Mouse (Mus musculus) layer of hippocampus, postnatal 25 days (tissue): ENCODE measurements at regions not wholly inside any gene's neighbourhood (a gene's known extent, or its start where the extent isn't known, plus 50 kb on each side); places are given as distances from the start of the nearest gene placed in this dataset.

Source experiments
- DNase-seq, 2 experiments: peaks; one replicate each; pipeline ENCODE4 v3.0.0; 2022; ENCODE audit warnings: mixed read lengths in 2 of 2, low spot score in 1 of 2; ENCODE audit errors: extremely low spot score in 1 of 2

GRCm38 (mm10) chr6:50713297-50713696 lies 59.1 kb upstream of the Npvf start:
- DNase-seq: no peak

GRCm38 (mm10) chr6:50718631-50719030 lies 64.4 kb upstream of the Npvf start:
- DNase-seq: no peak

- no peak for DNase-seq
These were observed 66.1 kb upstream of the Npvf start for GRCm38 (mm10) chr6:50720346-50720745.

GRCm38 (mm10) chr6:50725640-50726039 lies 71.4 kb upstream of the Npvf start:
- DNase-seq: no peak

DNA sequence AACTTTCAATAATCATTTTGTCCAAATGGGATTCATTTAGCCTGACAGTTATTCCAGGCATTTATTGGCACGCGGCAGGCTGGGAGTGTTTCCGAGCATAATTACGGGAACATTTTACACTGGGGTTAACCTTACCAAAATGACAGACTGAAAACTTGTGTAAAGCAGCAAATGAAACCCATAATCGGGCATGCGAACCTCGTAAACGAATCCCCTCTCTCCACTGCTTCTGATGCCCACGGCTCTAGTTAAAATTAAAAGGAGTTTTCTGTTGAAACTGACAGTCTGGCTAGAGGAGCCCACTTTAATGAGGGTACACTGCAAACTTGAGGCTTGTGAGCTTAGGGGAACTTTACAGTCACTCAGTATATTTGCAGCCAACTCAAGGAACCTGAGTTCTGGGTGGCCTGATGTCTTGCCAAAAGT lies 71.9 kb upstream of the Npvf start:
- no peak for DNase-seq

DNA sequence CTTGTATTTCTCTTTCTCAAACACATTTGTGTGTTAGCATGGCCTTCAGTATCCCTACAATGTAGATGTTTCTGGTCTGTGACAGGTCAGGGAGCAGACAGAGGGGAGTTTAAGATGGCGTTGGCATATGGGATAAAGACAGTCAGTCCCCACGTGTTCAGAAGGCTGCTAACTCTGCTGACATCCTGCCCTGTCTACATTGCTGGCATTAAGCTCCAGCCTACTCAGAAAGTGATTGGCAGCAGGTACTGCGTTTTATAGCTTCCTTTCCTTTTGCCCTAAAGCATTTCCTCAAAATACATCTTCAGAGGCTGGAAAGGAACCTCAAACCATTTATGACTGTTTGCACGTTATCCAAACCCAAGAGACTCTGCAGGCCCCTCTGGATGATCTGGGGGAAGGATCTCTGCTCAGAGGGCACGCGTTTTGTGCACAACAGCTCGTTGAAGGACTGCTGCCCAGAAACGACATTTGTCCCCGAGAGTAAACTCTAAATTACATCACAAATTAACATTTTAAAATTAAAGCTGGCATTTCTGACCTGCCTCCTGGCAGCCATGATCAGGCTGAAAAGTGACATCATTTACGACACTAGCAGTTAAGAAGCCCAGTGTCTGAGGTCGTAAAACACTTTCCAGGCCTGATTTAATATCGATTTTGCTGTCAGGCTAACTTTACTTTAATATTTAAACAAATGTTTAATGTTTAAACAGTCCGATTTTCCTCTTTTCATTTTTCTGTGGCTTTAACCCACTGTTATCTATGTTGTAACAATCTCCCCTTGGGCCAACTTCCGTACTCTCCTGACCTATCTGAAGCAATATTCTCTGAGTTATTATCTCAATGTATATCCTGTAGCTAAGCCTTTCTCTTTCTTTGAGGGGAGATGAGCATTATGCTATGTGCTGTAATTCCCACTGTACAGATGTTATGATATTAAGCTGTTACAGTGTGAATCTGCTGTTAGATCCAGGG lies 76.8 kb upstream of the Npvf start:
- no peak for DNase-seq

- no peak for DNase-seq
These were observed 80.5 kb upstream of the Npvf start for GRCm38 (mm10) chr6:50734701-50735100.

DNA sequence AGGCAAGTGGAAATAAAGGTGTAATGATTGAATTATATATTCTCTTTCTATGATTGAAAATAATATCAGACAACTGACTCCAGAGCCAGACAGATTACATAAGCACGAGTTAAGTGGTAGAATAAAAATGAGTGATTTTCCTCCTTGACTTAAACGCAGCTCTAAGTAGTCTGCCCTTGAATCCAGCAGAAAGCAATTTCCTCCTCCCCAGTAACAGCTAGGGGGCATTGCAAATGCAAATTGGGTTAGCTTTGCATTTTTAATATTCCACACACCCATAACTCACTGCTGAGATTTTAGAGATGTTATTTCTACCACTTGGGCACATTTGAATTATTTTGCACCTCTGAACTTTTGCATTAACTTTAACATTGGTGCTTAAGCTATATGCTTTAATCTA lies 81.6 kb upstream of the Npvf start:
- DNase-seq: no peak

- DNase-seq: no peak
These were observed 87.8 kb upstream of the Npvf start for GRCm38 (mm10) chr6:50742009-50742408.

- no peak for DNase-seq
These were observed 90.4 kb upstream of the Npvf start for GRCm38 (mm10) chr6:50744462-50745166.

- DNase-seq: no peak
These were observed 98.9 kb upstream of the Npvf start for GRCm38 (mm10) chr6:50753151-50753550.

GRCm38 (mm10) chr6:50754786-50755185 lies 100.5 kb upstream of the Npvf start:
- DNase-seq: no peak

DNA sequence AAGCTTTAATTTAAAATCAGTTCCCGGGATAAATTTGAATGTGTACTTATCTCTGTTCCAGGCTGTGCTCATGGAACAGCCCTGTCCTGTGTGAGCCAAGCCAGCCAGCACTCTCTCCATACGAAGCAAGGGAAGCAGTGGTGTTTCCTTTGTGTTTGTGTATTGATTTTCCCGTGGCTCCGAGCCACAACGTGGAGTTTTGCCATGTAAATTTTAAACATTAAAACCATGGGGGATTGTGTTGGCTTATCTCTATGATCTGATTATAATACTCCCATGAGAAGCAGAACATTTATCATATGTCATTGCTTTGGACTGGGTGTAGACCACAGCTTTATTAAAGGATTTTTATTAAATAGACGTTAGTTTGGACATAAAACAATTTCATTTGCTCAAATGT lies 106.1 kb upstream of the Npvf start:
- no peak for DNase-seq

GRCm38 (mm10) chr6:50763121-50763520 lies 108.9 kb upstream of the Npvf start:
- no peak for DNase-seq

DNA sequence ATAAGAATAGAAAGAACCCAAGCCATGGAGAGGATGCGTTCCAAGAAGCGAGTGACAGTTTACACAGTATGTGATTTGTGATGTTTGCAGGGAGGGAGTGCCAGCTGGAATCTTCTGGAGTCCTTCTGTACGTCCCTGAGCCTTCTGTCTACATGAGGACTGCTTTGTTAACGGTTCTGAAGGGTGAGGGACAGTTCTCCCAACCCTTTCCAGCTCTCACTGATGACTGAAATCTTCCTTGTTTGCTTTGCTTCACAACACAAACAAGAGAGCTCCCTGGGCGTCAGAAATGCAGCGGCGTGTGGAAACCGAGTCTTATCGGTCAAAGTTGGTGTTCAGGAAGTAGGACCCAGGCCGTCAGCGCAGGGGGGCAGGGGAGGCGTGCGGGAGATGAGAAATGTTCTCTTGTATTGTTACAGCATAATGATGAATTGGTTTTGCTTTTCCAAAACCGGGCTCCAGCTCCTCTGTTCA lies 112.2 kb upstream of the Npvf start:
- no peak for DNase-seq

GRCm38 (mm10) chr6:50767126-50767525 lies 112.9 kb upstream of the Npvf start:
- no peak for DNase-seq

GRCm38 (mm10) chr6:50767827-50768226 lies 113.6 kb upstream of the Npvf start:
- DNase-seq: no peak

DNA sequence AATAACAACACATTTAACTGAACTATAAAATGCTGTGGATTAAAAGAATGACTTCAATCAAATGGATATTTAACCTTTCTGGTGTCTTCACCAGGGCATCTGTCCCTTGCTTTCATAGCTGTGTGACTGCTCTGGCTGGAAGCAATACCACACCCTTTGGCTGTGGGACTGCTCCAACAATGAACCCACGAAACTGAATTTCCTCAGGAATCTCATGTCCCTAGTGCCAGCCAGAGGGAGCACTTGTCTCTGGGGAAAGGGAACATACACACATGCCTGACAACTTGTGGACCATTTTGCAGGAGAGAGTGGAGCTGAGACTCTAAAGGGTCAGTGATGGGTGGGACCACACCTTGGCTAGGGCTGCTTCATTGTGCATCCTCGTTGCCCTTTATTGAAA lies 114.9 kb upstream of the Npvf start:
- no peak for DNase-seq

- no peak for DNase-seq
These were observed 116.2 kb upstream of the Npvf start for GRCm38 (mm10) chr6:50770481-50770880.

DNA sequence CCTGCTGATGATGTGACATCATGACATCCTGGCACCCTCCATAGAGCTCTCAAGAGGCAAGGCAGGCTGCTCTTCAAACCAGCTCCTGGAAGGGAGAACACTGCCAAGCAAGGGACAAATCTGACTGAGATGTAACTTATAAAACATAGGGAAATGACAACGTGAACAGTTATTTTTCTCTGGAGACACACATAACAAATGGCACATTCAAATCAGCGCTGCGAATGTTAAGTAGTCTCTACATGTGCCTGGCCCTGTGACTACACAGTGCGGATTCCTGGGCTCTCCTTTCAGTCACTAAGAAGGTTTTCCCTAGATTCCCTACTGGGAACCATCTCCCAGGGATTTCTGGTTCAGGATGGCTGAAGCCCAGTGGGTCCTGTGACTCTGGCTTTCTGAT lies 121.4 kb upstream of the Npvf start:
- no peak for DNase-seq

DNA sequence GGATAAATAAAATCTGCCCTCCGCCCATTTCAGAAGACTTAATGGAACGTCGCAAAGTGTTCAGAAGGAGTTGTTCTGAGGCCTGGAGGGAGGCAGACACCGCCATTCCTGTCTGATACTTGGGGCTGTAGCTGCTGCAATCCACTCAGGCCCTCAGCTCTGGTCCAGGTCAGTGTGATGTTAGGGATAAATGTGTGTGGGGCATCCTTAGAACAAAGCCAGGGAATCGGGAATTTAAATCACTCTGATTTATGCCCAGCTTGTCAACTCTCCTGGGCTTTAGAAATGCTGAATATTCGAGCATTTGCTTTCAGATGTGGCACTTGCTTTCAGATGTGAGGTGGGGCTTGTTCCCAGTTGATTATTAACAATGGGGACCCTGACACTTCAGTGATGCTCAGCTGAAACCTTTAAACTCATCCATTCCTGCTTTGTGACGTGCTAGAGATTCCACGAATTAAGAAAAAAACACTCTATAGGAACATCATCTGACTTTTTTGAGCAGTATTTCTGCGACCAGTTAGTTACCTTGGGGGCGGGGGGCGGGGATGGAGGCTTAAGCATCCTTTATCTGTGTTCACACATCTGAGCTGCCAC lies 122.1 kb upstream of the Npvf start:
- no peak for DNase-seq
